Mouse (Mus musculus): ENCODE measurements around the gene Arl2.
A peak's percentile ranks its signal among the peaks of the same experiment; 100 is the strongest.
"Not testable (repeated sequence)": the region's sequence is repeated elsewhere in the genome, so short reads cannot be mapped to it uniquely, and the experiment has no call there.

Gene Arl2

GRCm38 (mm10) chr19:6141394-6141749 lies at the start of gene Arl2:
TSS of gene Arl2 (minus strand) at chr19:6141548.
- peak; percentile 90 for DNase-seq (ENCODE audit: low spot score)

- no peak for DNase-seq (ENCODE audit: low spot score)
Measured at GRCm38 (mm10) chr19:6184131-6184530, 42.8 kb upstream of the Arl2 start, which contains the start of gene Majin. TSS of gene Majin (plus strand) at chr19:6184388.

GRCm38 (mm10) chr19:6182534-6182933 lies 41.2 kb upstream of the Arl2 start:
- no peak for DNase-seq (ENCODE audit: low spot score)

- DNase-seq (ENCODE audit: low spot score): peak; percentile 11
Measured at GRCm38 (mm10) chr19:6181629-6182028, 40.3 kb upstream of the Arl2 start.

- DNase-seq (ENCODE audit: low spot score): no peak
Measured at GRCm38 (mm10) chr19:6178775-6179174, 37.4 kb upstream of the Arl2 start.

- no peak for DNase-seq (ENCODE audit: low spot score)
Measured at GRCm38 (mm10) chr19:6174771-6175170, 33.4 kb upstream of the Arl2 start.

GRCm38 (mm10) chr19:6171215-6171614 lies 29.9 kb upstream of the Arl2 start:
- DNase-seq (ENCODE audit: low spot score): no peak

GRCm38 (mm10) chr19:6166750-6167149 lies 25.4 kb upstream of the Arl2 start:
- DNase-seq (ENCODE audit: low spot score): no peak

GRCm38 (mm10) chr19:6163872-6164547 lies 22.7 kb upstream of the Arl2 start:
- no peak for DNase-seq (ENCODE audit: low spot score)

- DNase-seq (ENCODE audit: low spot score): no peak
Measured at GRCm38 (mm10) chr19:6157220-6157619, 15.9 kb upstream of the Arl2 start.

- DNase-seq (ENCODE audit: low spot score): no peak
Measured at GRCm38 (mm10) chr19:6156372-6156771, 15.0 kb upstream of the Arl2 start.

GRCm38 (mm10) chr19:6155174-6155573 lies 13.8 kb upstream of the Arl2 start:
- no peak for DNase-seq (ENCODE audit: low spot score)

GRCm38 (mm10) chr19:6144842-6145241 lies 3.5 kb upstream of the Arl2 start:
- DNase-seq (ENCODE audit: low spot score): no peak

GRCm38 (mm10) chr19:6140678-6141393 lies 512 bp downstream of the Arl2 start, which contains the start of gene Batf2:
TSS of gene Batf2 (plus strand) at chr19:6140983.
- peak; percentile 91 for DNase-seq (ENCODE audit: low spot score)

- DNase-seq (ENCODE audit: low spot score): no peak
Measured at GRCm38 (mm10) chr19:6140374-6140677, 1.0 kb downstream of the Arl2 start.

- DNase-seq (ENCODE audit: low spot score): no peak
Measured at GRCm38 (mm10) chr19:6139701-6140100, 1.6 kb downstream of the Arl2 start.

- no peak for DNase-seq (ENCODE audit: low spot score)
Measured at GRCm38 (mm10) chr19:6136397-6136796, 5.0 kb downstream of the Arl2 start.

- not testable (repeated sequence) for DNase-seq (ENCODE audit: low spot score)
Measured at GRCm38 (mm10) chr19:6133197-6133596, 8.2 kb downstream of the Arl2 start.

GRCm38 (mm10) chr19:6132171-6132827 lies 9.0 kb downstream of the Arl2 start:
- peak; percentile 82 for DNase-seq (ENCODE audit: low spot score)

- not testable (repeated sequence) for DNase-seq (ENCODE audit: low spot score)
Measured at GRCm38 (mm10) chr19:6130414-6131128, 10.8 kb downstream of the Arl2 start.

GRCm38 (mm10) chr19:6127760-6128341 lies 13.5 kb downstream of the Arl2 start, which contains the start of gene Snx15:
TSS of gene Snx15 (minus strand) at chr19:6128304.
- DNase-seq (ENCODE audit: low spot score): peak; percentile 96

All from c-Kit-positive CD71-positive TER-119-positive erythroid progenitor cells, embryonic 14.5 days (primary cell).